8 mouse cellular contexts compared by ENCODE assay signal in the genomic region with DNA sequence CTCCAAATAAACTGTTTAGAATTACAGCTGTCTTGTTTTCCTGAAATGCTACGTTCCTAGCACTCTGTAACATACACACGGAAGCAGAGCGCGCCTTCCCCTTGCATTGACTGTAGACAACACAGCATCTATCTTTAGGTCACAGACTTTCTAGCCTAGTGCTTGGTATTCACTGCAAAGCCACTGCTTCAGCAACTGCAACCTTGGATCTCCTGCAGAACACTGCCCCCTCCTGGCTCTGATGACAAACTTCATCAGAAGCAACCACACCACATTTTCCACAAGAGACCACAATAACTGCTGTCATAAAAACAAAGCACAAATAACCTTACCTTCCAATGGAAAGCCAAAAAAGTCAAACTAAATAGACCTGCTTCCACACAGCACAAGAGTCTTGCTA. TPM values are rescaled to one million over a fixed set of nuclear protein-coding genes. Genes with fewer than 3 reads are reported as not detected.
DNase-seq lines count a peak whose midpoint lies in the region; ATAC-seq and TF ChIP-seq lines count a peak whose summit lies in the region.

No protein-coding gene starts in this region.

- in situ Hi-C loops in Patski (cut with MboI; ENCODE audit: low pct_unique_long_range_greater_than_20kb): loop anchor here (10.0 kb wide), 1 partner anchor 100 kb away; no protein-coding TSS in a partner anchor

- no peak for ATAC-seq in heart, embryonic 12.5 days (ENCODE audit: insufficient number of reproducible peaks, low FRiP score)
- peak; percentile 73 for ATAC-seq in Patski
- ATAC-seq in megakaryocyte, adult 5-6 weeks (ENCODE audit: poor library complexity, severe bottlenecking): peak; percentile 89

- H3K9me3 ChIP-seq in heart, embryonic 12.5 days (replicated peaks): no peaks in the 10 kb centered on the region

- H3K27ac ChIP-seq in heart, adult 2 months: no peak overlapping the region
- no peak overlapping the region for H3K27ac ChIP-seq in heart, embryonic 12.5 days (ENCODE audit: poor library complexity, severe bottlenecking)

- WGBS in heart, adult 2 months: 43% methylated on average over 4 of the region's 4 CpGs
- WGBS in heart, embryonic 12.5 days: 68% methylated on average over 4 of the region's 4 CpGs

- H3K36me3 ChIP-seq in heart, adult 2 months (ENCODE audit: control insufficient read depth, insufficient read depth, low read length): peaks cover 5% of the 10 kb centered on the region
- peaks cover 15% of the 10 kb centered on the region; the same call in 1 of the 2 replicates for H3K36me3 ChIP-seq in heart, embryonic 12.5 days

- TF ChIP-seq EP300 in heart, adult 2 months (IDR thresholded peaks at IDR 0.05; ENCODE audit: insufficient read depth, low read depth, low read length): no peak

- POLR2A ChIA-PET in Patski (lab: Charles Lee): no interaction called here

- H3K4me1 ChIP-seq in heart, adult 2 months (ENCODE audit: control insufficient read depth, insufficient read depth, low read length): peaks cover 10% of the 10 kb centered on the region
- peaks cover 9% of the 10 kb centered on the region for H3K4me1 ChIP-seq in heart, embryonic 12.5 days (replicated peaks)

- intact Hi-C loops in heart, adult 2 months (cut with DNase I): loop anchor here (1.0 to 5.0 kb wide), 4 partner anchors 67 to 368 kb away; partner anchors contain the start of gene Slc2a12

- no peaks in the 10 kb centered on the region for H3K27me3 ChIP-seq in heart, adult 2 months (ENCODE audit: control insufficient read depth, insufficient read depth, low read length)
- no peaks in the 10 kb centered on the region for H3K27me3 ChIP-seq in heart, embryonic 12.5 days (replicated peaks)
- H3K27me3 ChIP-seq in Patski: no peaks in the 10 kb centered on the region

- CTCF ChIA-PET in Patski (lab: Charles Lee): interaction anchor here (0.9 to 5.0 kb wide), 9 partner anchors 8 to 134 kb away, joined by 3 to 39 read pairs (median 7); partner anchors contain the start of gene Tbpl1

- TF ChIP-seq POLR2A in heart, adult 2 months (IDR thresholded peaks at IDR 0.05; ENCODE audit: insufficient read depth, low read depth, low read length): no peak

- TF ChIP-seq CTCF in heart, adult 2 months (IDR thresholded peaks at IDR 0.05): peak; percentile 94
- TF ChIP-seq CTCF in Patski (IDR thresholded peaks at IDR 0.05): peak; percentile 87

- H3K4me2 ChIP-seq in heart, embryonic 12.5 days: no peak overlapping the region

- H3K79me2 ChIP-seq in heart, adult 2 months (replicated peaks; ENCODE audit: control insufficient read depth, insufficient read depth, low read length): peaks cover 4% of the 10 kb centered on the region

- H3K4me3 ChIP-seq in heart, adult 2 months: no peak overlapping the region
- no peak overlapping the region for H3K4me3 ChIP-seq in heart, embryonic 12.5 days

- no peak overlapping the region for H3K9ac ChIP-seq in heart, adult 2 months (ENCODE audit: low read depth, low read length)
- no peak overlapping the region for H3K9ac ChIP-seq in heart, embryonic 12.5 days

- peak; percentile 49 to 51 for DNase-seq in heart, adult 2 months
- no peak for DNase-seq in Patski (ENCODE audit: low read depth, low spot score)
- DNase-seq in cerebellum, postnatal 25 days: peak; percentile 63 to 77
- peak; percentile 38 for DNase-seq in gastrocnemius, postnatal 25 days
- DNase-seq in kidney, postnatal 25 days: peak; percentile 62 to 65
- DNase-seq in right cerebral cortex, postnatal 25 days: peak; percentile 54

RNA-seq across cellular contexts. Expression of gene Tbpl1, which starts 17.2 kb away (rescaled TPM):
- total RNA-seq in heart, adult 2 months (2021): 10 to 100 TPM; 20.8 to 23.0 TPM
- 15.1 and 15.3 TPM in 2 replicates for polyA plus RNA-seq in heart, adult 2 months (2012; rRNA removed)
- polyA plus RNA-seq in heart, embryonic 12.5 days (2016; fragmentation: Nextera tagmentation; extraction: Ambion mirVana): 50.7 and 56.0 TPM in 2 replicates
- 38.3 TPM for polyA plus RNA-seq in Patski (2021)
- 10 to 100 TPM; 17.0 to 22.9 TPM for total RNA-seq in gastrocnemius, postnatal 25 days (2021)
- total RNA-seq in megakaryocyte, adult 5-6 weeks (2015): 37.3 and 47.3 TPM in 2 replicates
- total RNA-seq in megakaryocyte, adult 5-6 weeks (2017): 31.0 and 43.9 TPM in 2 replicates
